Mouse (Mus musculus) kidney, postnatal 0 days (tissue): ENCODE data around the gene Pdcd7. TPM values are rescaled to one million over a fixed set of nuclear protein-coding genes. Genes with fewer than 3 reads are reported as not detected.

Experiments used
- ATAC-seq: fragments of 200-750 bp; cut with Nextera tagmentation; replicated peaks from 2 replicates; pipeline ENCODE4 v1.8.0; 2017; ENCODE audit warnings: low read depth, moderate number of reproducible peaks, moderate TSS enrichment, moderate library complexity; ENCODE audit not compliant: low FRiP score
- DNase-seq: peaks from one replicate; pipeline ENCODE4 v3.0.0-alpha.2; 2016; ENCODE audit warnings: low spot score
- H3K27ac ChIP-seq: fragments of 300-500 bp; sonication (generic); 2 replicates; pipeline ENCODE4 v1.5.1; 2014; ENCODE audit warnings: mild to moderate bottlenecking
- H3K27me3 ChIP-seq: fragments of 300-500 bp; sonication (generic); 2 replicates; pipeline ENCODE4 v1.6.1; 2014; ENCODE audit warnings: low read length, mixed read lengths; ENCODE audit not compliant: insufficient read depth
- H3K36me3 ChIP-seq: fragments of 300-500 bp; sonication (generic); 2 replicates; pipeline ENCODE4 v1.6.1; 2014; ENCODE audit warnings: low read length, mixed read lengths; ENCODE audit not compliant: insufficient read depth
- H3K4me1 ChIP-seq: fragments of 300-500 bp; sonication (generic); replicated peaks from 2 replicates; pipeline ENCODE4 v1.6.1; 2014; ENCODE audit warnings: antibody characterized with exemption, low read length, mixed read lengths; ENCODE audit not compliant: insufficient read depth
- H3K4me2 ChIP-seq: fragments of 300-500 bp; sonication (generic); 2 replicates; pipeline ENCODE4 v1.6.1; 2014; ENCODE audit warnings: mild to moderate bottlenecking, low read length, moderate library complexity, mixed read lengths
- H3K4me3 ChIP-seq: fragments of 300-500 bp; sonication (generic); replicated peaks from 2 replicates; pipeline ENCODE4 v1.5.1; 2014; ENCODE audit warnings: low read depth, low read length
- H3K9ac ChIP-seq: fragments of 300-500 bp; sonication (generic); 2 replicates; pipeline ENCODE4 v1.6.1; 2014; ENCODE audit warnings: low read depth, low read length
- H3K9me3 ChIP-seq: fragments of 300-500 bp; sonication (generic); replicated peaks from 2 replicates; pipeline ENCODE4 v1.6.1; 2016; ENCODE audit warnings: low read length, inconsistent platforms, mixed read lengths
- CTCF ChIP-seq: IDR thresholded peaks from 2 replicates; pipeline ENCODE4 v1.5.1; 2016; ENCODE audit warnings: antibody characterized with exemption, low read depth, mild to moderate bottlenecking, moderate library complexity
- WGBS: fragments of 180-500 bp; shearing (Covaris S2); extraction: QIAGEN DNeasy Blood & Tissue Kit; methylation state at CpG from one replicate; pipeline ENCODE4 v1.1.7; 2014; 5-methylcytosine and 5-hydroxymethylcytosine counted together
- polyA plus RNA-seq: library from polyadenylated mRNA; unstranded; fragments of >200 nt; fragmentation: Nextera tagmentation; extraction: Ambion mirVana; gene quantifications from 2 replicates; pipeline ENCODE4 v1.2.1, GENCODE M21; 2015

The Pdcd7 gene
- polyA plus RNA-seq, 1 experiment from 2014 or later: 10.3 TPM

GRCm38 (mm10) chr9:65381017-65381590 is 35.2 kb downstream of the Pdcd7 start:
- Histone ChIP-seq H3K4me2 (no peak overlapping the region), H3K9ac (no peak overlapping the region), H3K36me3 (no peaks in the 10 kb centered on the region), H3K9me3 (no peaks in the 10 kb centered on the region), H3K27me3 (no peaks in the 10 kb centered on the region), H3K4me1 (peaks cover 8% of the 10 kb centered on the region; the same call in 1 of the 2 replicates), H3K27ac (no peak overlapping the region), H3K4me3 (no peak overlapping the region)
- DNase-seq (no peak), ATAC-seq (no peak)
- TF ChIP-seq CTCF: no peak
- 76% methylated on average over 4 of the region's 4 CpGs for WGBS

GRCm38 (mm10) chr9:65382031-65382750 is 36.3 kb downstream of the Pdcd7 start:
- Histone ChIP-seq H3K27me3 (no peaks in the 10 kb centered on the region), H3K4me1 (peaks cover 8% of the 10 kb centered on the region; the same call in 1 of the 2 replicates), H3K4me3 (no peak overlapping the region), H3K4me2 (no peak overlapping the region), H3K9ac (no peak overlapping the region), H3K9me3 (no peaks in the 10 kb centered on the region), H3K27ac (peak overlapping the region; percentile 5; the same call in 1 of the 2 replicates), H3K36me3 (no peaks in the 10 kb centered on the region)
- 66% methylated on average over 6 of the region's 6 CpGs for WGBS
- DNase-seq: peak; percentile 37
- ATAC-seq: 0 out of 2 replicates have a peak, but pooled peaks have one; percentile 15
- TF ChIP-seq CTCF: no peak

GRCm38 (mm10) chr9:65382751-65383097 is 36.8 kb downstream of the Pdcd7 start:
- H3K36me3 ChIP-seq: no peaks in the 10 kb centered on the region
- 55% methylated on average over 3 of the region's 3 CpGs for WGBS
- no peak for TF ChIP-seq CTCF
- no peak overlapping the region for H3K4me3 ChIP-seq
- H3K4me1 ChIP-seq: peaks cover 8% of the 10 kb centered on the region; the same call in 1 of the 2 replicates
- H3K9me3 ChIP-seq: no peaks in the 10 kb centered on the region
- H3K9ac ChIP-seq: no peak overlapping the region
- H3K27me3 ChIP-seq: no peaks in the 10 kb centered on the region
- no peak overlapping the region for H3K4me2 ChIP-seq
- ATAC-seq (no peak), DNase-seq (no peak)
- H3K27ac ChIP-seq: peak overlapping the region; percentile 42; the same call in 1 of the 2 replicates

- H3K36me3 ChIP-seq: no peaks in the 10 kb centered on the region
- 53% methylated on average over 3 of the region's 3 CpGs for WGBS
- no peaks in the 10 kb centered on the region for H3K27me3 ChIP-seq
- DNase-seq (peak; percentile 12), ATAC-seq (no peak)
- TF ChIP-seq CTCF: no peak
- H3K4me3 ChIP-seq: no peak overlapping the region
- H3K4me2 ChIP-seq: no peak overlapping the region
- no peak overlapping the region for H3K9ac ChIP-seq
- H3K27ac ChIP-seq: no peak overlapping the region
- H3K4me1 ChIP-seq: peaks cover 8% of the 10 kb centered on the region; the same call in 1 of the 2 replicates
- H3K9me3 ChIP-seq: no peaks in the 10 kb centered on the region
Observed at GRCm38 (mm10) chr9:65384276-65384675, 38.4 kb downstream of the Pdcd7 start.

GRCm38 (mm10) chr9:65386373-65387140 is 40.7 kb downstream of the Pdcd7 start:
- 15% methylated on average over 8 of the region's 8 CpGs for WGBS
- DNase-seq (peak; percentile 95), ATAC-seq (no peak; the same call in 1 of the 2 replicates)

More at GRCm38 (mm10) chr9:65386373-65387140, 40.7 kb downstream of the Pdcd7 start:
- Histone ChIP-seq H3K27ac (peak overlapping the region; percentile 60), H3K36me3 (no peaks in the 10 kb centered on the region), H3K4me2 (no peak overlapping the region), H3K9me3 (no peaks in the 10 kb centered on the region), H3K27me3 (peaks cover 8% of the 10 kb centered on the region; the same call in 1 of the 2 replicates), H3K4me1 (peaks cover 3% of the 10 kb centered on the region; the same call in 1 of the 2 replicates), H3K9ac (no peak overlapping the region), H3K4me3 (no peak overlapping the region)
- TF ChIP-seq CTCF: peak; percentile 49
